Comparison of ENCODE assay signal across 16 mouse cellular contexts in genomic region chr10:59755681-59756080, GRCm38 (mm10). TPM values are rescaled to one million over a fixed set of nuclear protein-coding genes. Genes with fewer than 3 reads are reported as not detected.
DNase-seq lines count a peak whose midpoint lies in the region; ATAC-seq and TF ChIP-seq lines count a peak whose summit lies in the region.
"Had no signal": no experiment of that assay in that cellular context is flagged by ENCODE, and none has a peak within 500 bp of the region (broad histone marks: within the 10 kb centered on the region; RNA-seq: fewer than 3 reads in every experiment).

No protein-coding gene starts in this region.

- peaks cover 12% of the 10 kb centered on the region; the same call in 1 of the 2 replicates for H3K36me3 ChIP-seq in kidney, postnatal 0 days (ENCODE audit: insufficient read depth, low read length)
- H3K36me3 ChIP-seq in embryonic facial prominence, embryonic 11.5 days (replicated peaks; ENCODE audit: control insufficient read depth, insufficient read depth, low read depth, low read length) = no peaks in the 10 kb centered on the region
- peaks cover 7% of the 10 kb centered on the region for H3K36me3 ChIP-seq in limb, embryonic 14.5 days (ENCODE audit: control insufficient read depth, insufficient read depth, low read length)

- DNase-seq in kidney, postnatal 0 days (ENCODE audit: low spot score) = no peak
- no peak for DNase-seq in kidney, postnatal 36 days
- no peak for DNase-seq in embryonic facial prominence, embryonic 11.5 days (ENCODE audit: low spot score)
- no peak for DNase-seq in limb, embryonic 14.5 days (ENCODE audit: low spot score)
- no peak for DNase-seq in right cerebral cortex, postnatal 36 days (ENCODE audit: low spot score in 2 of 2)
- DNase-seq in layer of hippocampus, postnatal 10 days (ENCODE audit: low spot score in 2 of 2) = no peak
- DNase-seq: cerebellum, adult 9-11 months; kidney, adult 2 months; lung, adult 2 months; lung, postnatal 36 days; spleen, adult 18-20 months had no signal

- no peaks in the 10 kb centered on the region for H3K27me3 ChIP-seq in kidney, postnatal 0 days (ENCODE audit: insufficient read depth, low read length)
- H3K27me3 ChIP-seq in embryonic facial prominence, embryonic 11.5 days (ENCODE audit: control insufficient read depth, insufficient read depth, low read length) = no peaks in the 10 kb centered on the region
- no peaks in the 10 kb centered on the region for H3K27me3 ChIP-seq in limb, embryonic 14.5 days (ENCODE audit: control insufficient read depth, insufficient read depth, low read length)
- H3K27me3 ChIP-seq: stomach, embryonic 15.5 days had no signal

- 46% methylated on average over 11 of the region's 11 CpGs for WGBS in kidney, postnatal 0 days
- 79% methylated on average over 11 of the region's 11 CpGs for WGBS in embryonic facial prominence, embryonic 11.5 days
- WGBS in limb, embryonic 14.5 days = 55% methylated on average over 11 of the region's 11 CpGs

- no peaks in the 10 kb centered on the region for H3K4me1 ChIP-seq in kidney, postnatal 0 days (replicated peaks; ENCODE audit: insufficient read depth, low read length)
- no peaks in the 10 kb centered on the region; the same call in 1 of the 2 replicates for H3K4me1 ChIP-seq in embryonic facial prominence, embryonic 11.5 days (ENCODE audit: control insufficient read depth, insufficient read depth, low read length)
- peaks cover 10% of the 10 kb centered on the region for H3K4me1 ChIP-seq in embryonic fibroblast, embryonic 13.5 days (ENCODE audit: control insufficient read depth, insufficient read depth, low read length)
- peaks cover 17% of the 10 kb centered on the region for H3K4me1 ChIP-seq in limb, embryonic 14.5 days (ENCODE audit: control insufficient read depth, insufficient read depth, low read length)
- H3K4me1 ChIP-seq: stomach, embryonic 15.5 days had no signal

- ATAC-seq in kidney, postnatal 0 days (replicated peaks; ENCODE audit: low FRiP score, low read depth) = no peak
- ATAC-seq in embryonic facial prominence, embryonic 11.5 days (replicated peaks; ENCODE audit: insufficient number of reproducible peaks, low FRiP score, low TSS enrichment, low read depth) = no peak
- ATAC-seq in limb, embryonic 14.5 days (ENCODE audit: low FRiP score, low read depth) = no peak
- ATAC-seq: CD4-positive, CD25-positive, alpha-beta regulatory T cell, adult 4 months had no signal

- H3K4me3 ChIP-seq in kidney, postnatal 0 days (replicated peaks; ENCODE audit: low read depth, low read length) = no peak overlapping the region
- H3K4me3 ChIP-seq in embryonic facial prominence, embryonic 11.5 days (ENCODE audit: low read depth, low read length) = no peak overlapping the region
- 0 out of 2 replicates have a peak overlapping the region, but pooled peaks have one; percentile 15 for H3K4me3 ChIP-seq in embryonic fibroblast, embryonic 13.5 days (ENCODE audit: insufficient read depth, low read length)
- H3K4me3 ChIP-seq in limb, embryonic 14.5 days (replicated peaks; ENCODE audit: low read length) = no peak overlapping the region
- H3K4me3 ChIP-seq: stomach, embryonic 15.5 days had no signal

- no peak for TF ChIP-seq CTCF in kidney, postnatal 0 days (IDR thresholded peaks at IDR 0.05; ENCODE audit: low read depth)
- TF ChIP-seq CTCF in embryonic fibroblast, embryonic 13.5 days (IDR thresholded peaks at IDR 0.05; ENCODE audit: borderline replicate concordance, insufficient read depth, low read length) = no peak

- no peak overlapping the region for H3K9ac ChIP-seq in kidney, postnatal 0 days (ENCODE audit: low read depth, low read length)
- H3K9ac ChIP-seq in embryonic facial prominence, embryonic 11.5 days (replicated peaks; ENCODE audit: low read length) = no peak overlapping the region
- no peak overlapping the region for H3K9ac ChIP-seq in limb, embryonic 14.5 days (ENCODE audit: low read depth, low read length, severe bottlenecking)
- H3K9ac ChIP-seq: stomach, embryonic 15.5 days had no signal

- no peak for TF ChIP-seq POLR2A in embryonic fibroblast, embryonic 13.5 days (IDR thresholded peaks at IDR 0.05; ENCODE audit: low read depth, low read length)
- no peak for TF ChIP-seq POLR2A in limb, embryonic 14.5 days (IDR thresholded peaks at IDR 0.05; ENCODE audit: borderline replicate concordance, extremely low read depth, insufficient read depth, insufficient read length)

- H3K4me2 ChIP-seq in kidney, postnatal 0 days (ENCODE audit: low read length) = peak overlapping the region; percentile 38
- H3K4me2 ChIP-seq in embryonic facial prominence, embryonic 11.5 days (ENCODE audit: low read depth, low read length) = no peak overlapping the region
- peak overlapping the region; percentile 30; the same call in 1 of the 2 replicates for H3K4me2 ChIP-seq in limb, embryonic 14.5 days (replicated peaks; ENCODE audit: low read depth, low read length, severe bottlenecking)
- H3K4me2 ChIP-seq: heart, embryonic 11.5 days; liver, embryonic 11.5 days; stomach, embryonic 15.5 days had no signal

- H3K9me3 ChIP-seq in kidney, postnatal 0 days (replicated peaks; ENCODE audit: low read length) = no peaks in the 10 kb centered on the region
- H3K9me3 ChIP-seq in embryonic facial prominence, embryonic 11.5 days (replicated peaks; ENCODE audit: control insufficient read depth, low read length) = no peaks in the 10 kb centered on the region
- H3K9me3 ChIP-seq in limb, embryonic 14.5 days (ENCODE audit: control insufficient read depth, low read length) = no peaks in the 10 kb centered on the region; the same call in 1 of the 2 replicates
- H3K9me3 ChIP-seq: stomach, embryonic 15.5 days had no signal

- no peak overlapping the region for H3K27ac ChIP-seq in kidney, postnatal 0 days
- 0 out of 2 replicates have a peak overlapping the region, but pooled peaks have one; percentile 6 for H3K27ac ChIP-seq in embryonic facial prominence, embryonic 11.5 days (replicated peaks; ENCODE audit: low read depth, low read length)
- H3K27ac ChIP-seq in embryonic fibroblast, embryonic 13.5 days (ENCODE audit: insufficient read depth, low read length) = peak overlapping the region; percentile 79
- H3K27ac ChIP-seq in limb, embryonic 14.5 days (replicated peaks; ENCODE audit: low read depth, low read length) = 0 out of 2 replicates have a peak overlapping the region, but pooled peaks have one; percentile 15
- H3K27ac ChIP-seq: stomach, embryonic 15.5 days had no signal

RNA-seq across cellular contexts. Expression of gene Micu1, which starts 53.4 kb away (rescaled TPM):
- polyA plus RNA-seq in kidney, postnatal 0 days (2015; fragmentation: Nextera tagmentation; extraction: Ambion mirVana) = 60.9 and 65.8 TPM in 2 replicates
- 52.6 and 53.8 TPM in 2 replicates for polyA plus RNA-seq in embryonic facial prominence, embryonic 11.5 days (2014; fragmentation: Nextera tagmentation; extraction: Ambion mirVana)
- 66.3 and 74.1 TPM in 2 replicates for polyA plus RNA-seq in embryonic fibroblast, embryonic 13.5 days (2011; ENCODE audit: insufficient read length, low read depth, missing spikeins)
- 93.7 and 95.3 TPM in 2 replicates for polyA plus RNA-seq in limb, embryonic 14.5 days (2012; rRNA removed)
- polyA plus RNA-seq in limb, embryonic 14.5 days (2014; fragmentation: Nextera tagmentation; extraction: Ambion mirVana) = 81.9 and 86.7 TPM in 2 replicates
- total RNA-seq in layer of hippocampus, postnatal 10 days (2021) = 10 to 100 TPM; 72.8 to 82.6 TPM
